Mouse (Mus musculus): ENCODE measurements at regions not wholly inside any gene's neighbourhood (a gene's known extent, or its start where the extent isn't known, plus 50 kb on each side); places are given as distances from the start of the nearest gene placed in this dataset.
A peak's percentile ranks its signal among the peaks of the same experiment; 100 is the strongest.

- DNase-seq (ENCODE audit: low spot score), result no peak
Measured at GRCm38 (mm10) chr15:72101730-72102129, 1732.6 kb upstream of the Gm6569 start.

- no peak for DNase-seq (ENCODE audit: low spot score)
Measured at GRCm38 (mm10) chr15:72105830-72106413, 1728.4 kb upstream of the Gm6569 start.

- DNase-seq (ENCODE audit: low spot score), result no peak
Measured at GRCm38 (mm10) chr15:72110520-72110919, 1723.8 kb upstream of the Gm6569 start.

- no peak for DNase-seq (ENCODE audit: low spot score)
Measured at GRCm38 (mm10) chr15:72116772-72117171, 1717.6 kb upstream of the Gm6569 start.

GRCm38 (mm10) chr15:72134226-72134625, 1700.1 kb upstream of the Gm6569 start:
- DNase-seq (ENCODE audit: low spot score), result no peak

- no peak for DNase-seq (ENCODE audit: low spot score)
Measured at GRCm38 (mm10) chr15:72135992-72136617, 1698.3 kb upstream of the Gm6569 start.

- DNase-seq (ENCODE audit: low spot score), result no peak
Measured at GRCm38 (mm10) chr15:72140122-72140521, 1694.2 kb upstream of the Gm6569 start.

GRCm38 (mm10) chr15:72150581-72150980, 1683.8 kb upstream of the Gm6569 start:
- no peak for DNase-seq (ENCODE audit: low spot score)

- no peak for DNase-seq (ENCODE audit: low spot score)
Measured at GRCm38 (mm10) chr15:72158505-72158904, 1675.9 kb upstream of the Gm6569 start.

- DNase-seq (ENCODE audit: low spot score), result no peak
Measured at GRCm38 (mm10) chr15:72200861-72201260, 1633.5 kb upstream of the Gm6569 start.

- no peak for DNase-seq (ENCODE audit: low spot score)
Measured at GRCm38 (mm10) chr15:72201791-72202190, 1632.6 kb upstream of the Gm6569 start.

GRCm38 (mm10) chr15:72205240-72205799, 1629.0 kb upstream of the Gm6569 start:
- no peak for DNase-seq (ENCODE audit: low spot score)

- peak; percentile 1 for DNase-seq (ENCODE audit: low spot score)
Measured at GRCm38 (mm10) chr15:72205950-72206349, 1628.4 kb upstream of the Gm6569 start.

- DNase-seq (ENCODE audit: low spot score), result no peak
Measured at GRCm38 (mm10) chr15:72207589-72207988, 1626.8 kb upstream of the Gm6569 start.

- no peak for DNase-seq (ENCODE audit: low spot score)
Measured at GRCm38 (mm10) chr15:72208076-72208475, 1626.3 kb upstream of the Gm6569 start.

- no peak for DNase-seq (ENCODE audit: low spot score)
Measured at GRCm38 (mm10) chr15:72208973-72209372, 1625.4 kb upstream of the Gm6569 start.

GRCm38 (mm10) chr15:72217731-72218130, 1616.6 kb upstream of the Gm6569 start:
- no peak for DNase-seq (ENCODE audit: low spot score)

GRCm38 (mm10) chr15:72219985-72220384, 1614.4 kb upstream of the Gm6569 start:
- no peak for DNase-seq (ENCODE audit: low spot score)

GRCm38 (mm10) chr15:72220786-72221185, 1613.6 kb upstream of the Gm6569 start:
- no peak for DNase-seq (ENCODE audit: low spot score)

GRCm38 (mm10) chr15:72232355-72232754, 1602.0 kb upstream of the Gm6569 start:
- DNase-seq (ENCODE audit: low spot score), result no peak

GRCm38 (mm10) chr15:72264619-72265018, 1569.7 kb upstream of the Gm6569 start:
- no peak for DNase-seq (ENCODE audit: low spot score)

GRCm38 (mm10) chr15:72283846-72284245, 1550.5 kb upstream of the Gm6569 start:
- DNase-seq (ENCODE audit: low spot score), result no peak

GRCm38 (mm10) chr15:72296648-72297047, 1537.7 kb upstream of the Gm6569 start:
- no peak for DNase-seq (ENCODE audit: low spot score)

- DNase-seq (ENCODE audit: low spot score), result no peak
Measured at GRCm38 (mm10) chr15:72312417-72312816, 1521.9 kb upstream of the Gm6569 start.
